Mouse (Mus musculus) neural tube, embryonic 10.5 days (tissue): ENCODE measurements at regions not wholly inside any gene's neighbourhood (a gene's known extent, or its start where the extent isn't known, plus 50 kb on each side); places are given as distances from the start of the nearest gene placed in this dataset.

Source experiments
- DNase-seq: peaks from one replicate; pipeline ENCODE4 v3.0.0-alpha.2; 2017; ENCODE audit warnings: low spot score; ENCODE audit errors: extremely low spot score

GRCm38 (mm10) chr3:35688111-35688510 is 65.8 kb upstream of the Atp11b start:
- no peak for DNase-seq

DNA sequence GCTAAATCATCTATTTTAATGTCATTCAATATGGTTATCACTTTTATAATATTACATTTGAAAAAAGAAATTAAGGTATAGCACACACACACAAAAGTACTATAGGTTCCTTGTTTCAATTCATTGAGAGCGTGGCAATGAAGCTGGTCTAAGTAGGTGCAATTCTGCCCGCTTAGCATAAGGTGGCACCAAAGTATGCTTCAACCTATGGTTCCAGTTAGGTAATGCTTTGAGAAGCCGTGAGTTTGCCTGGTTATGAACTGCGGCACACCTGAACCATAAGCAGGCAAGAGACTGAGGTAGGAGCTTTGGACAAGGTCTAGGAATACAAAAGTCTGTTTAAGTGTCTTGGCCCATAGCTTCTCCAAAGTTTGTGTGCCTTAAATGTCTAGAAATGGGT is 65.1 kb upstream of the Atp11b start:
- no peak for DNase-seq

- peak; percentile 47 for DNase-seq
These were observed 60.9 kb upstream of the Atp11b start for GRCm38 (mm10) chr3:35693039-35693438.

- DNase-seq, result no peak
These were observed 60.4 kb upstream of the Atp11b start for GRCm38 (mm10) chr3:35693551-35693950.

- DNase-seq, result no peak
These were observed 59.7 kb upstream of the Atp11b start for GRCm38 (mm10) chr3:35694241-35694640.

GRCm38 (mm10) chr3:35695859-35696258 is 58.0 kb upstream of the Atp11b start:
- DNase-seq, result no peak

- no peak for DNase-seq
These were observed 54.6 kb upstream of the Atp11b start for GRCm38 (mm10) chr3:35699266-35699665.

- no peak for DNase-seq
These were observed 53.9 kb upstream of the Atp11b start for GRCm38 (mm10) chr3:35699979-35700378.

DNA sequence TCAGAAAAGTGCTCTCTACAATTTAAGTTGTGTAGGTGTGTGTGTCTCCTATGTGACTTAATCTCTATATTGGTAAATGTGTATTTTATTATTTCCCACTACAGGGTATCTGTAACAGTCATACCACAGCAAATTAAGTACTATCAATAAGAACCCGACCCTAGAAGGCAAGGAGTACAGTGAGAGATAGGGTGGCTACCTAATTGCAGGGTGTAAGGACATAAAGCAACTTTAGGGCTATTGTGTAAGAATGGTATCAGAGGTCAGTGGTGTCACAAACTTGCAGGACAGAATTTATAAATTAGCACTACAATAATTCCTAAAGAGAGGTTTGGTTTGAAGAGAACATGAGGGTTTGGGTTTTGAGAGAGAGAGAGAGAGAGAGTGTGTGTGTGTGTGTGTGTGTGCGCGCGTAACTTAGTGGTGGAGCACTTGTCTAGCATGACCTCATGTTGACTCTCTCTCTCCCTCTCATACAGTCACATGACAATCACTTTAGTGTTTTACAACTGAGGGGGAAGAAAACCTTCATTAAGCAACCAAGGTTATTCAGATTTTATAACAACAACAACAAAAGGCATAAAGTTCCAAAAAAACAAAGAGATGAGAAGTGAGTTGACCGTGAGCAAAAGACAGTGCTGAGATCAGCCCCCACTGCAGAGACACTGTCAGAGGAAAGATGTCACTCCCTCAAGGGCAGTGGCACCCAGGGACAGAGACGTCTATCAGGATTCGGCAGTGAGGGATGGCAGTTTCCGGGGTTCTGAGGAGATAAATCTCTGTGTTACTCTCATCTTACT is 50.2 kb upstream of the Atp11b start:
- no peak for DNase-seq
